Mouse (Mus musculus): ENCODE results near the gene Prc1.

DNA sequence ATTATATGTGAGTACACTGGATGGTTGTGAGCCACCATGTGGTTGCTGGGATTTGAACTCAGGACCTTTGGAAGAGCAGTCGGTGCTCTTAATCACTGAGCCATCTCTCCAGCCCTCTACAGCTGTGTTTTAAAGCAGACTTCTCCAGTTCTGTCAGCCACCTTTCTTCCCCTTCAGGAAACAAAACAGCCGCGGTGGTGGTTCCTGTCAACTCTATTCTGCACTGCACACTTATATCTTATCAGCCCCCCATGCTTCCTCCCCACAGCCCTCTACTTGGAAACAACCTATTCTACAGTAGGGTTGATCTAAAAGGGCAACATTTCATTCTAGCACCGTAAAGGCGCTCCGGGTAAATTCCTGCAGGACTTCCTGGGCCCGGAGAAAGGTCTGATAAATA, 47.4 kb upstream of the Prc1 start:
- TF ChIP-seq CTCF (IDR thresholded peaks at IDR 0.05) (no peak), EP300 (IDR thresholded peaks at IDR 0.05) (no peak)
